Mouse (Mus musculus) heart, postnatal 4 days (tissue): ENCODE measurements around the gene Tktl1. TPM values are rescaled to one million over a fixed set of nuclear protein-coding genes. Genes with fewer than 3 reads are reported as not detected.
"Not testable (repeated sequence)": the region's sequence is repeated elsewhere in the genome, so short reads cannot be mapped to it uniquely, and the experiment has no call there.

Source experiments
- DNase-seq: peaks from one replicate; pipeline ENCODE4 v3.0.0; 2021
- total RNA-seq, 2 experiments: library from RNA; stranded (reverse); gene quantifications; 2 replicates each; pipeline ENCODE4 v1.2.3; 2021

Gene Tktl1
- total RNA-seq: not detected

- DNase-seq: no peak
These were observed at the start of gene Tktl1 for GRCm38 (mm10) chrX:74176959-74177358. TSS of gene Tktl1 (plus strand) at chrX:74177259.

DNA sequence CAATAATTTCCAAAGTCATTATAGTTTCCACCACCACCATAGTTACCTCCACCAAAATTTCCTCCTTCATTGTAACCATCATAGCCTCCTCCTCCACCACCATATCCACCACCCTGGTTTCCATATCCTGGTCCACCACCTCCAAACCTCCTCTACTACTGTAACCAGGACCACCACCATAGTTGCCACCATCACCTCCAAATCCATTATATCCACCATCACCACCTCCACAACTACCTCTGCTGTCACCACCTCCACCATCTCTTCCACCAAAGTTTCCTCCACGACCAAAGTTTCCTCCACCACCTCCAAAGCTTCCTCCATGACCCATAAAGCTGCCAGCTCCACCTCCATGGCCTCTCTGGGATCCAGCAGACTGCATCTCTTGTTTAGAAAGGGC lies 41.8 kb upstream of the Tktl1 start, which contains the start of gene Mecp2:
TSS of gene Mecp2 (minus strand) at position 101 of the 400 bp plus-strand sequence.
- DNase-seq: not testable (repeated sequence)

GRCm38 (mm10) chrX:74167738-74168137 lies 9.3 kb upstream of the Tktl1 start, which contains the start of gene Tex28:
TSS of gene Tex28 (minus strand) at chrX:74167838.
- no peak for DNase-seq

DNA sequence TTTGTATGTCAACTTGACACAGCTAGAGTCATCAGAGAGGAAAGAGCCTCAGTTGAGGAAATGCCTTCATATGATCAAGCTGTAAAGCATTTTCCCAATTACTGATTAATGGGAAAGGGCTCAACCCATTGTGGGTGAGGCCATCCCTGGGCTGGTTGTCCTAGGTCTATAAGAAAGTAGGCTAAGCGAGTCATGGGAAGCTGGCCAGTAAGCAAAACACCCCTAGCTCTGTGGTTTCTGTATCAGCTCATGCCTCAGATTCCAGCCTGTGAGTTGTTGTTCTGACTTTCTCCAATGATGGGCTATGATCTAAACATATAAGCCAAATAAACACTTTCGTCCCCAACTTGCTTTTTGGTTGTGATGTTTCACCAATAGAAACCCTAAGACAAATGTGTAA lies 26.5 kb downstream of the Tktl1 start:
- no peak for DNase-seq

GRCm38 (mm10) chrX:74218496-74218895 lies 41.4 kb downstream of the Tktl1 start:
- no peak for DNase-seq

DNA sequence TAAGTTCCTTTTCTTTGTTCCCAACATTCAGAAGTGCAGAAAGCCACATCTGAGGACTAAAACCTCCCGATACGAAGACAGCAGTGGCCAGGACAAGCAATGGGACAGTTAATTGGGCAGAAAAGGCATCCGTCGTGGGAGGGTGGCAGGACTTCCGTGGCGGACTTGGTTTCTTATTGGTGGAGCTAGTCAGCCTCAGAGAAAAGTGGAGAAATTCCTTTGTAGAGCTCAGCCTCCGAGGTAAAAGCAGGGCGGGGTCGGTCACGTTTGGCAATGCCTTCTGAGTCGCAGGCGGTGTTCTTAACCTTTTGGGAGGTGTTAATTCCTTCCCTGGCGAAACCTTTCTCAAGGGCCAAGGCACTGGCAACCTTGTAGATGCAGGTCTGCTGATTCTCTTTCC lies 42.4 kb downstream of the Tktl1 start:
- DNase-seq: no peak

GRCm38 (mm10) chrX:74220099-74220498 lies 43.0 kb downstream of the Tktl1 start:
- not testable (repeated sequence) for DNase-seq

- DNase-seq: no peak
These were observed 53.0 kb downstream of the Tktl1 start for GRCm38 (mm10) chrX:74230038-74230437.

- no peak for DNase-seq
These were observed 56.1 kb downstream of the Tktl1 start for GRCm38 (mm10) chrX:74233196-74233595.

GRCm38 (mm10) chrX:74240332-74240731 lies 63.3 kb downstream of the Tktl1 start:
- DNase-seq: no peak

DNA sequence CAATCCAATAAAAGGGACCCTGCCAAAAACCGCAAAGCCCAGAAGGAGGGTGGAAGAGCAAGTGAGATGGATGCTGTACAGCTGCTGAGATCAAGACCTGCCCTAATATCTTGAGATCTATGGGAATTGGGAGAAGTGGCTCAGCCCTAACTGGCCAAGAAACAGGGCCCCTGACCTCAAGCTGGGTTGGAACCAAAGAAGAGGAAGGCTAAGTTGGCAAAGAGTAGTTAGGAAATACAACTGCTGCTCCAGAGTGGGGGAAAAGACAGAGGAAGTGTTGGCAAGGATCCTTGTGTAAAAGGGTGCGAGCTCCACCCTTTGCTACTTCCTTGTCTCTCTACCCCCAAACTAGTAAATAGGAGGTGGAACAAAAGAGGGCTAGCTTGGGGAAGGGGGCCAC lies 66.3 kb downstream of the Tktl1 start:
- no peak for DNase-seq

GRCm38 (mm10) chrX:74243807-74244206 lies 66.7 kb downstream of the Tktl1 start:
- no peak for DNase-seq

- peak; percentile 65 for DNase-seq
These were observed 67.6 kb downstream of the Tktl1 start for GRCm38 (mm10) chrX:74244614-74245083.

DNA sequence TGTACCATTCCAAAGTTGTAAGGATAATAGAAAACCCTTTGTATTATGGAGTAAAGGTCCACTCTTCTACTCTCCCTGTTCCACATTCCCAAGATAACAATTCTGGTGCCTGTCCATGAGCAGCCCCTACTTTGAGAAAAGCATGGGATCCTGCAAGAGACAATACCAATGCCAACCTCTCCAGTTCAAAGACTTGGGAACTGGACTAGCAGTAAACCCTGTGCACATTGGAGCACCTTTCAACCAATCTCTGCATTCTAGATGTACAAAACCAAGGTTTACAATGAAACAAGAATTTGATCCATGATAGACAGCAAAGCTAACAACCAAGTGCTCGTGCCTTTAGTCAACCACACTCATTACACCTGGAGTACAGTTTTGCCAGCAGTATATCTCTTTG lies 68.0 kb downstream of the Tktl1 start:
- DNase-seq: no peak

GRCm38 (mm10) chrX:74245687-74246086 lies 68.6 kb downstream of the Tktl1 start:
- DNase-seq: peak; percentile 89

DNA sequence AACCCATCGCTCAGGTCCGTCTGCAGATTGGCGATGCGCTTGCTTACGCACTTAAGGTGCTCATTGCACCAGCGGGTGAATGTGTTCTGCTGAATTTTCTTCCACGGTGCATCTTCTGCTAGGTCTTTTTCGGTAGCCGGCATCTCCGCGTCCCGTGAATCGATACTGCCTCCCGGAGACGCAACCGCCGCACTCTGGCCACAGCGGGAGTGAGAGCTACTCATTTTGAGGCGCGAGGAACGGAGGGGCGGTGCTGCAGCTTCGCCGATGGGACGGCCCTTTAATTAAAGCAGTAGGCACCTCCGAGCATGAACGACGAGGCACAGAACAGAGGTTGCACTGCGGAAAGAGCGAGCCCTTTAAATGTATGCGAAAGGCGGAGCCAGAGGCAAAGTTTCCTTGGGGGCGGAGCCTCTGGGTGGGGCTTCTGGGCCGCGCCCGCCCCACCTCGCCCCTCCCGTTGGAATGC lies 69.2 kb downstream of the Tktl1 start:
- peak; percentile 88 for DNase-seq

- DNase-seq: peak; percentile 47
These were observed 69.6 kb downstream of the Tktl1 start for GRCm38 (mm10) chrX:74246693-74247092.

DNA sequence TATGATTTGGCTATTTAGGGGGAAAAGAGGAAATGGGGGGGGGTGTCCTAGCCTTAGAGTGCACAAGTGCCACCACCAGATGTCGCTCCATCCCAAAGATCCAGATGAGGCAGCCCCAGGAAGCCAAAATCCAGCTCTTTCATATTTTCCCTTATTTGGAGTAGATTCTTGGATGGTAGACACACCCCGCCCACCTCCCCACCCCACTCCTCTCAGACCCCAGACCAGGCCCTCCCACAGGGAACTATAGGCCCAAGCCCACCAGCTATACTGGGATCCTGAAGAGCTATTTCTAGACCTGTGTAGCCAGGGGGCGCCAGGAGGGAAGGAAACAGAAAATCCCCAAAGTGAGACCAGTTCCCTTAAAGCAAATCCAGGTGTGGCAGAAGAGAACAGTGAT lies 71.6 kb downstream of the Tktl1 start:
- peak; percentile 81 for DNase-seq

DNA sequence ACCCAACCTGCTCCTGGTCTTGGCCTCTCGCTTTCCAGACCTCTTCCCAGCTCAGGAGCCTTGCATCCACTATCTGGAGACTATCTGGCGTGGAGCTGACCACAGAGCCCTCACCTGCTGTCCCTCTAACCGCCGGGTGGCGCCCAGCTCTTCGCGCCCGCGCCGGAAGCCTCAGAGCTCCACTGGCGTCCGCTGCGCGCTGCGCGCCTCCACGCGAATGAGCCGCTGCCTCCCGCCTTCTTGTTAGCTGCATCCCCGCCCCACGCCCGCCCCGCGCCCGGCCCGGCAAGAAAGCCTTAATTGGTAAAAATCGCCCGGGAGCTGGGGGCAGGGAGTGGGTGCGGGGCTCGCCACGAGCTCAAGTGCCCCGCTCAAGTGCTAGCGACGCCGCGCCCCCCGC lies 72.6 kb downstream of the Tktl1 start, which contains the start of gene Flna:
TSS of gene Flna (minus strand) at position 206 of the 400 bp plus-strand sequence.
- DNase-seq: peak; percentile 79

DNA sequence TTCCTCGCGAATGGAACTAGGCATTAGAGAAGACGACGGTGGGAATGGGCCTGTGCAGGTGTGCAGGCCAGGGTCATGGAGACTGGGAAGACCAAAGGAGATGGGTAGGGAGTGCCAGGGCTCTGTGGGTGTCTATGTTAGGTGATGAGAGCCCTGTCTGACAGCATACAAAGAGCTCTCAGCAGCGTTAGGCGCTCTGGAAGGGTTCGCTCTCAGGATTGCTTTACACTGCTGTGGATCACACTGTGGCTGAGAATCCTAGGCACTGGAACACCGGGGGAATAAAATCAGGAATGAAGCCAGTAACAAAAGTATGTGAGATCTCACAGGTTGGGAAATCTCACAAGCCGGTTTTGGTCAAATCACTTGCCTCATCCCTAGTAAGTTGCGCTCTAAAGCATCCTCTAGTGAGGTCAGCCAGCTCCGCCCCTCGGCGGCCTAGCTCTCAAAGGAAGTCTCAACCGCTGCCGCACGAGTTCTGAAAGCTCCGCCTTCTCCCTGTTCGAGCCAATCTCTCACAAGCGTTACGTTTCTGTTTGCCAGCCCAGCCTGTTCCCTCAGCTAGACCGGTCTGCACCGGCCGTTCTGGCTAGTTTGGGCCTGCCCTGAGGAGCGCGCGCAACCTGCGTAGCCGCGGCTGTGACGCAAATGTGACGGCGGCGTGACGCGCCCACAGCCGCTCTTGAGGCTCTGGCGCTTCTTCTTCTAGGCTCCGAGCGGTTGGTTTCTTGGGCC lies 77.3 kb downstream of the Tktl1 start, which contains the start of gene Emd:
TSS of gene Emd (plus strand) at position 535 of the 735 bp plus-strand sequence.
- peak; percentile 89 for DNase-seq

DNA sequence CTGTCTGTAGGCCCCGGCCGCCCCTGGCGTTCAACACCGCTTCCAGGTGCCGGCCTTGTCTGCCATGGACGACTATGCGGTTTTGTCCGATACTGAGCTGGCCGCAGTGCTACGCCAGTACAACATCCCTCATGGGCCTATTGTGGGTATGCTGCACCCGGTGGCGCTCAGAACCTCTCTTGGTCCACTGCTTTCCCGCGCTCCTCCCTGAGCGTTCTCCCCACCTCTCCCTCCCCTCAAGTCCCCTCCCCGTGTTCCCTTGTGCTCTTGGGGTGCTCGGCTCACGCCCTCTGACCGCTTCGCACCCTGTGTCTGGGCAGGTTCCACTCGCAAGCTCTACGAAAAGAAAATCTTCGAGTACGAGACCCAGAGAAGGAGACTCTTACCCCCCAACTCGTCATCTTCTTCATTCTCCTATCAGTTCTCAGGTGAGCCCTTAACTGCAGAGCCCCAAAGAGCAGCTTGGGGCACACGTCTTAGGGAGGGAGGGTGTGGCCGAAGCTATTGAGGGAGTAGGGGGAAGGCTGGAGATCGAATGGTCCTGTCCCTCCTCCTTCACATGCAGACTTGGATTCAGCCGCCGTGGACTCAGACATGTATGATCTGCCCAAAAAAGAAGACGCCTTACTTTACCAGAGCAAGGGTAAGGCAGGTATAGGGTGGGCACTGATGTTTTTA lies 78.0 kb downstream of the Tktl1 start:
- DNase-seq: no peak

- no peak for DNase-seq
These were observed 80.7 kb downstream of the Tktl1 start for GRCm38 (mm10) chrX:74257746-74258145.
